Mouse (Mus musculus): Measurements from ENCODE around the gene Cdc16. TPM values are rescaled to one million over a fixed set of nuclear protein-coding genes. Genes with fewer than 3 reads are reported as not detected.

The Cdc16 gene
- polyA plus RNA-seq, 1 experiment from 2014 or later = 186 TPM

DNA sequence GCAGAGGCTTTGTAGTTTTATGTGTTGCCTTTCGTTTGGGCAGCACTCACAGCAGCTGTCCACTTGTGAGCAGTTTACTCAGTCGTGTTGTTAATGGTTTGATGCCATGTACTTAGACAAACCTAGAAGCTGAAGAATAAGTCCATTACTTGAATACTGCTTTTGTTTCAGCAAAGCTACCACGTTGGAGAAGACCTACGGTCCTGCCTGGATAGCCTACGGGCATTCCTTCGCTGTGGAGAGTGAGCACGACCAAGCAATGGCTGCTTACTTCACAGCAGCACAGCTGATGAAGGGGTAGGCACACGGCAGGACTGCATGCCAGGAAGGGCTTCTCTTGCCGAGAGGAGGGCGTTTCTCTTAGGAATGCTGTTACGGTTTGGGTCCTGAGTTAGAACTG, 11.7 kb downstream of the Cdc16 start:
- Histone ChIP-seq H3K4me3 (no peak overlapping the region), H3K4me1 (no peaks in the 10 kb centered on the region), H3K27me3 (ENCODE audit: insufficient read depth, poor library complexity, severe bottlenecking) (no peaks in the 10 kb centered on the region), H3K9me3 (no peaks in the 10 kb centered on the region), H3K36me3 (peaks cover 96% of the 10 kb centered on the region), H3K27ac (no peak overlapping the region)
- 90% methylated on average over 11 of the region's 11 CpGs for whole genome bisulfite sequencing
- no peak for DNase-seq (ENCODE audit: low spot score)

DNA sequence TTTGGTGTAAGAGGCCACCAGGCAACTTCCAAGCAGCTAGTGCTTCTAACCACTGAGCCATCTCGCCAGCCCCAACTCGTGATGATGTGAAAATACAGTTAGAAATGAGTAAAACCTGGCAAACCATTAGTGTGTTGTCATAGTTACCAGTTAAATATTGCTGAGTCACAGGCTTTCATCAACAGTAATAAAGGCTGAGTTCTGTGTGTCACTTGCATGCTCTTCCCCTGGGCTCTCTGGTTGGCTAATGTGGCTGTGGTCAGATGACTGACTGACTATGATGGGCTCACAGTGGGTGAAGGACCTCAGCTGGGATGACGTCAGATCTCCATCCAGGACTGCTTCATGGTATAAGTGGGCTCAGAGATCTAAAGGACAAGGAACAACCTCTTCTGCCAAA, 23.1 kb downstream of the Cdc16 start:
- WGBS = 84% methylated on average over 3 of the region's 3 CpGs
- DNase-seq (ENCODE audit: low spot score) = no peak
- Histone ChIP-seq H3K36me3 (peaks cover 66% of the 10 kb centered on the region), H3K4me3 (no peak overlapping the region), H3K4me1 (peaks cover 7% of the 10 kb centered on the region; the same call in 1 of the 2 replicates), H3K9me3 (no peaks in the 10 kb centered on the region), H3K27ac (no peak overlapping the region), H3K27me3 (ENCODE audit: insufficient read depth, poor library complexity, severe bottlenecking) (no peaks in the 10 kb centered on the region)

DNA sequence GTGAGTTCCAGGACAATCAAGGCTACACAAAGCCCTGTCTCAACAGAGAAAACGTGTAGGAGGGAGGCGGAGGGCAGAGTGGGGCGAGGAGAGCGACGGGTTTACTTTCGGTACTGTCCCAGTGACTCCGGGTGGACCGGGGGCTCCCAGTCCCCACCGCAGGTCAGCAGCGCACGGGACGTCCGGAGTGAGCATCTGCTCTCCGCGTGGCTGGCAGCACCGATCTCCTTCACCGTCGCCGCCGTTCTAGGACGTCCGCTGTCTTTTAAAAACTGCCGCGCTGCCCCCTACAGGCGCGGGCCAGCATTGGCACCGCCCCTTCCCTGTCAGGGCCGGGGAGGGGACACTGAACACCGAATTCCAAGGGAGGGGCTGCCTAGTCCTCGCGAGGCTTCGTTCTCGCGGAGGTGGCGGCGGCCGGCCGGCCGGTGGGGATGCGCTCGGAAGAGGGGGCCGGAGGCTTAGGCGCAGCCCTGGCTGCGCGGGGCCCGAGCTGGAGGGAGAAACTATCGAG, 27.8 kb downstream of the Cdc16 start, which contains the start of gene Upf3a:
Gene Upf3a, plus strand, starts transcription at position 366 of the 514 bp plus-strand sequence.
- peak; percentile 97 for DNase-seq (ENCODE audit: low spot score)
- under 1% methylated on average over 47 of the region's 47 CpGs for WGBS
- H3K36me3 ChIP-seq = peaks cover 36% of the 10 kb centered on the region

DNA sequence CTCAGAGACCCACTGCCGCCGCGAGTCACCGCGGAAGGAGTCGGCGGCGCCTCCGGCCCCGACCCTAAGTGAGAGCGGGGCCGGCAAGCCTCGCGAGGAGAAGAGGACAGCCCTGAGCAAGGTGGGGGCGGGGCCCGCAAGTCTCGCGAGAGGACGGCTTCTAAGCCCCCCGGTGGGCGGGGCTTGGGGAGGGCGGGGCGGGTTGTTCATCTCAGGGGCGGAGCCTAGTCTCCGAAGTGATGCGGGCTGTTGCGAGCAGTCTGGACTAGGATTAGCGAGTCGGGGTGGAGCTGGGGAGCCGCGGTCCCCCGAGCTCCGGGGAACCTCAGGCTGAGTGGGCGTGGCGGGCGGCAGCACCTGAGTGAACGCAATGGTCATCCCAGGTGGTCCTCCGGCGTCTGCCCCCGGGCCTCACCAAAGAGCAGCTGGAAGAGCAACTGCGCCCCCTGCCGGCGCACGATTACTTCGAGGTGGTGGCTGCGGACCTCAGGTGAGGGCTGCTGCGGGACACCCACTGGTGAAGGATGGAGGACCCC, 28.4 kb downstream of the Cdc16 start:
- H3K4me3 ChIP-seq = peak overlapping the region; percentile 80
- peak overlapping the region; percentile 100 for H3K27ac ChIP-seq
- no peaks in the 10 kb centered on the region for H3K27me3 ChIP-seq (ENCODE audit: insufficient read depth, poor library complexity, severe bottlenecking)
- WGBS = under 1% methylated on average over 39 of the region's 47 CpGs
- H3K9me3 ChIP-seq = no peaks in the 10 kb centered on the region
- DNase-seq (ENCODE audit: low spot score) = peak; percentile 97
- H3K36me3 ChIP-seq = peaks cover 30% of the 10 kb centered on the region
- H3K4me1 ChIP-seq = peaks cover 13% of the 10 kb centered on the region

More for the DNA sequence above, 27.8 kb downstream of the Cdc16 start, which contains the start of gene Upf3a:
- Histone ChIP-seq H3K4me3 (peak within 1 kb of the TSS; percentile 80), H3K9me3 (no peaks in the 10 kb centered on the region), H3K4me1 (peaks cover 13% of the 10 kb centered on the region), H3K27ac (peak within 1 kb of the TSS; percentile 100), H3K27me3 (ENCODE audit: insufficient read depth, poor library complexity, severe bottlenecking) (no peaks in the 10 kb centered on the region)

DNA sequence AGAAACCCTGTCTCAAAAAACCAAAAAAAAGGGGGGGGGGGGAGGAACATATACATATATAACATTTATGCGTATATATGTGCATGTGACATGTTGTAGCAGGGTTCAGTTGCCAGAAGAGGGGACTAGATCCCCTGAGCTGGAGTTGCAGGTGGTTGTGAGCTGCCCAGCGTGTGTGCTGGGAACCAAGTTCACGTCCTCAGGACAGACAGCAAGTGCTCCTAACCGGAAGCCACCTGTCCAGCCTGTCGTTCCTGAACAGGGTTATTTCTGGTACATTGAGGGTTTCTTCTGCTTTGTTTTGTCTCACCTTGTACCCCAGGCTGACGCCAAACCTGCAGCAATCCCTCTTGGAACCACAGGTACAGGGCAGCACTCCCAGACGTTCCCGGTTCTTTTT, 32.1 kb downstream of the Cdc16 start:
- peak; percentile 55 for DNase-seq (ENCODE audit: low spot score)
- Histone ChIP-seq H3K27ac (no peak overlapping the region), H3K36me3 (peaks cover 42% of the 10 kb centered on the region), H3K4me3 (no peak overlapping the region), H3K4me1 (peaks cover 6% of the 10 kb centered on the region), H3K27me3 (ENCODE audit: insufficient read depth, poor library complexity, severe bottlenecking) (no peaks in the 10 kb centered on the region), H3K9me3 (no peaks in the 10 kb centered on the region)
- WGBS = 96% methylated on average over 8 of the region's 8 CpGs

DNA sequence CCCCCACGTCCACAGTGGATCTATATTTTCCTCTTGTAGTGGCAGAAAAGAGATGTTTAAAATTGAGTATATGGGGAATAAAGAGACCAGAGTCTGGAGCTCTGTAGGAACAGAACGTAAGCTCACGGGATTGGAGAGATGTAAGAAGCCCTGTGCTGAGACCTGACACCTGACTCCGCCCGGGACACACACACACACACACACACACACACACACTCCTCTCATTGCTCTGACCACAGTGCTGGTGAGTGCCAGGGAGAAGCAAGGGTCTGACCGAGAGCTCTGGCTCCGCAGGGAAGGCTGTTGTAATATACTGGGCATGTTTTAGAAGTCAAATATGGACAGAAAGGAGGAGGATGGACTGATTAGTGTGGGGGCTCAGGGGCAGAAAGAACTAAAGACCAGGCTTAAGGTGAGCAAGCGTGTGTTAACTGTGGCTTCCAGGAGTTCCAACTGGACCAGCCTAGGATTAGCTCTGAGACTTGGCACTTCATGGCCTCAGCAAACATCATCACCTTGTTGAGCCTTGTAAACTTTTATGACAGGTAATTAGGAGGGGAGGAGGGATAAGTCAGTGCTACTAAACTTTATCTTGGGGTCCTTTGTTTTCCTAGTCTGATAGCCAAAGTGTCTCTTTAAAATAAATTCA, 35.7 kb downstream of the Cdc16 start:
- no peak overlapping the region for H3K4me3 ChIP-seq
- no peaks in the 10 kb centered on the region for H3K27me3 ChIP-seq (ENCODE audit: insufficient read depth, poor library complexity, severe bottlenecking)
- DNase-seq (ENCODE audit: low spot score) = no peak
- no peaks in the 10 kb centered on the region for H3K9me3 ChIP-seq
- 91% methylated on average over 8 of the region's 8 CpGs for WGBS
- no peak overlapping the region for H3K27ac ChIP-seq
- no peaks in the 10 kb centered on the region for H3K4me1 ChIP-seq
- H3K36me3 ChIP-seq = peaks cover 72% of the 10 kb centered on the region

DNA sequence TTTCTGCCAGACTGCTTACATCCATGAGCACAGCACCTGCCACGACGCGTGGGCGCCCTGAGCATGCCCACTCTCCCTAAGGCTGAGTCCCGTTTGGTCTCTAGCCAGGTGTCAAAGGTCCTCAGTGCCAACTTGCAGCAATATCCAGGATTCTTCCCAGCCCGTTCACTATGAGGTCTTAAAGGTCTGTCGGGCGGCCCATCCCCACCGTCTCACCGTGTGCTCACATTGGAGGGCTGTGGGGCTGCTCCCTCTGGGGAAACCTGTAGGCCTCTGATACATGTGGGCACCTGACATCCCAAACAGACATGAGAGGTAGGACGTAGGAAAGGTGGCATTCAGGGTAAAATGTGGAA, 36.2 kb downstream of the Cdc16 start:
- Histone ChIP-seq H3K4me3 (no peak overlapping the region), H3K36me3 (peaks cover 73% of the 10 kb centered on the region), H3K27me3 (ENCODE audit: insufficient read depth, poor library complexity, severe bottlenecking) (no peaks in the 10 kb centered on the region), H3K27ac (no peak overlapping the region), H3K9me3 (no peaks in the 10 kb centered on the region), H3K4me1 (no peaks in the 10 kb centered on the region)
- DNase-seq (ENCODE audit: low spot score) = no peak
- WGBS = 91% methylated on average over 11 of the region's 11 CpGs

DNA sequence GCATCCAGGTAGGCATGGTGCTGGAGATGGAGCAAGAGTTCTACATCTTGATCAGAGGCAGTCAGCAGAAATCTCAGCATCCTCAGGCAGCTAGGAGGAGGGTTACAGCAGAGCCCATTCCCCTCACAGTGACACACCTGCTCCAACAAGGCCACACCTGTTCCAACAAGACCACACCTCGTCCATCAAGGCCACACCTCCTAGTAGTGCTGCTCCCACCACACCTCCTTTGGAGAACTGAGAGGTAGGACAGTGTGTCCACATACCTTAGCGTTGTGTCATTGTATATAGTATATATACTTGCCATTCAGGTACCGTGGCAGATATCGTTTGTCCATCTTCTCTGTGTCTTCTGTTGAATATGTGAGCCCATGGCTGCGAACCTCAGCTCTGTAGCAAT, 40.2 kb downstream of the Cdc16 start:
- H3K4me3 ChIP-seq = no peak overlapping the region
- WGBS = 90% methylated on average over 5 of the region's 5 CpGs
- H3K27ac ChIP-seq = no peak overlapping the region
- DNase-seq (ENCODE audit: low spot score) = peak; percentile 41
- peaks cover 59% of the 10 kb centered on the region for H3K36me3 ChIP-seq
- H3K9me3 ChIP-seq = no peaks in the 10 kb centered on the region
- H3K27me3 ChIP-seq (ENCODE audit: insufficient read depth, poor library complexity, severe bottlenecking) = no peaks in the 10 kb centered on the region
- no peaks in the 10 kb centered on the region for H3K4me1 ChIP-seq

DNA sequence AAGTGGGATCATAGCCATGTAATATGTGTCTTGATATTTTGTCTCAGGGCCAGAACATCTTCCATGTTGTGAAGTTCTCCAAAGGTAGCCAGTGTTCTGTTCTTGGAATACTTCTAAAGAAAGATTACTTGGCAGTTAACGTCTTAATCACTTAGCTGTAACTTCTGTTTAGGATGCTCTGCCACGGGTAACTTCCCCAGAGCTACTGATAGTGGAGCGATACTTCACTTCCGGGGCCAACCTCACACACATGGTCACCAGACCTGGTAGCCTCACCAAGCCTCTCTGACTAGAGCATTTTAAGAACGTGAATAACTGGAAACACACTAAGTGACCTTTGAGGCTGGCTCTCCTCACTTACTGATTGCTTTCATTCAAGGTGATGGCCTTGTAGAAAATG, 42.1 kb downstream of the Cdc16 start:
- no peak overlapping the region for H3K27ac ChIP-seq
- no peak for DNase-seq (ENCODE audit: low spot score)
- H3K4me1 ChIP-seq = no peaks in the 10 kb centered on the region
- no peak overlapping the region for H3K4me3 ChIP-seq
- peaks cover 44% of the 10 kb centered on the region for H3K36me3 ChIP-seq
- 89% methylated on average over 5 of the region's 5 CpGs for WGBS
- no peaks in the 10 kb centered on the region for H3K27me3 ChIP-seq (ENCODE audit: insufficient read depth, poor library complexity, severe bottlenecking)
- H3K9me3 ChIP-seq = no peaks in the 10 kb centered on the region

DNA sequence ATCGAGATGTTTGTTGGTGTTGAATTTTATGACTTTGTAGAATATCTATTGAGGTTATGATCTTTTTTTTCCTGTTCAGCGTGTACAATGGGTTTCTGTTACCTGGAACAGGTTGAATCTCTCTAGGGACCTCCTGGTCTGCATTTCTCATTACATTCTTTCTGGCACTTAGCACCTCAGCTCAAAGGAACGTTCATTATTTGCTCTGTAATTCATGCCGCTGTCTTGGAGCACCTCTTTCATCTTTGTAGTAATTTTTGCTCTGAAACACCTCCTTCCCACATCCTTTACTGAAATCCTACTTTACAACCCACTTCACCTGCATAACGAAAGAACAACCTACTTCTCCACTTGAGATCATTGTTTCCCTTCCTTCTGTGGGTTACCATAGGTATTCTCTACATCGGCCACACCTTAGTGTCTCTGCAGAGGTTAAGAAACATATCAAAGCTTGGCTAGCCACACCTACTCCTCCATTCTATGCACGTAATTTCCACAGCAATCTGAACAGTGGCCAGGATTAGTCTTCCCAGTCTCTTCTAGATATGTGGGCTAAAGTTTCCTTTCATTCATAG, 71.2 kb downstream of the Cdc16 start:
- WGBS = 67% methylated on average over 7 of the region's 7 CpGs

More for the DNA sequence above, 71.2 kb downstream of the Cdc16 start:
- H3K4me3 ChIP-seq = no peak overlapping the region
- no peaks in the 10 kb centered on the region for H3K27me3 ChIP-seq (ENCODE audit: insufficient read depth, poor library complexity, severe bottlenecking)
- no peaks in the 10 kb centered on the region for H3K9me3 ChIP-seq
- no peak for DNase-seq (ENCODE audit: low spot score)
- no peaks in the 10 kb centered on the region for H3K4me1 ChIP-seq
- no peak overlapping the region for H3K27ac ChIP-seq
- no peaks in the 10 kb centered on the region for H3K36me3 ChIP-seq

Other genes starting within 250 kb of the Cdc16 start
- gene 1700029H14Rik, start 195.2 kb upstream of the Cdc16 start, polyA plus RNA-seq (2016; fragmentation: Nextera tagmentation; extraction: Ambion mirVana) = not detected in 2 replicates
- 33.0 and 48.0 TPM in 2 replicates for gene Rasa3, start 80.1 kb upstream of the Cdc16 start, polyA plus RNA-seq (2016; fragmentation: Nextera tagmentation; extraction: Ambion mirVana)
- gene Cfap97d2, start 51.8 kb upstream of the Cdc16 start, polyA plus RNA-seq (2016; fragmentation: Nextera tagmentation; extraction: Ambion mirVana) = not detected in 2 replicates
- gene Upf3a, start 27.9 kb downstream of the Cdc16 start, polyA plus RNA-seq (2016; fragmentation: Nextera tagmentation; extraction: Ambion mirVana) = 25.7 and 34.1 TPM in 2 replicates
- not detected in 2 replicates for gene AF366264, start 80.7 kb downstream of the Cdc16 start, polyA plus RNA-seq (2016; fragmentation: Nextera tagmentation; extraction: Ambion mirVana)
- gene Champ1, start 112.0 kb downstream of the Cdc16 start, polyA plus RNA-seq (2016; fragmentation: Nextera tagmentation; extraction: Ambion mirVana) = 22.5 and 29.2 TPM in 2 replicates
- 84.0 and 91.7 TPM in 2 replicates for gene Coprs, start 132.6 kb downstream of the Cdc16 start, polyA plus RNA-seq (2016; fragmentation: Nextera tagmentation; extraction: Ambion mirVana)

Data from heart, embryonic 10.5 days (tissue).